Mouse (Mus musculus) forebrain, embryonic 10.5 days (tissue): ENCODE results near the gene Lgals2. TPM values are rescaled to one million over a fixed set of nuclear protein-coding genes. Genes with fewer than 3 reads are reported as not detected.

Source experiments
- DNase-seq: peaks from one replicate; pipeline ENCODE4 v3.0.0-alpha.2; 2017; ENCODE audit warnings: low spot score; ENCODE audit errors: extremely low spot score
- H3K27ac ChIP-seq: fragments of 300-500 bp; sonication (generic); 2 replicates; pipeline ENCODE4 v1.5.1; 2016; ENCODE audit warnings: mild to moderate bottlenecking
- H3K27me3 ChIP-seq: fragments of 300-500 bp; sonication (generic); 2 replicates; pipeline ENCODE4 v1.6.1; 2016; ENCODE audit warnings: mild to moderate bottlenecking; ENCODE audit not compliant: poor library complexity, severe bottlenecking
- H3K36me3 ChIP-seq: fragments of 300-500 bp; sonication (generic); replicated peaks from 2 replicates; pipeline ENCODE4 v1.6.1; 2016; ENCODE audit warnings: mild to moderate bottlenecking, moderate library complexity
- H3K4me1 ChIP-seq: fragments of 300-500 bp; sonication (generic); 2 replicates; pipeline ENCODE4 v1.6.1; 2016
- H3K4me3 ChIP-seq: fragments of 300-500 bp; sonication (generic); 2 replicates; pipeline ENCODE4 v1.5.1; 2016; ENCODE audit warnings: mild to moderate bottlenecking, moderate library complexity
- H3K9me3 ChIP-seq: fragments of 300-500 bp; sonication (generic); 2 replicates; pipeline ENCODE4 v1.6.1; 2016; ENCODE audit warnings: mild to moderate bottlenecking, moderate library complexity
- WGBS: fragments of 180-500 bp; shearing (Covaris S2); methylation state at CpG from one replicate; pipeline ENCODE4 v1.1.7; 2016; 5-methylcytosine and 5-hydroxymethylcytosine counted together
- polyA plus RNA-seq: library from polyadenylated mRNA; unstranded; fragments of >200 nt; fragmentation: Nextera tagmentation; extraction: Ambion mirVana; gene quantifications from 2 replicates; pipeline ENCODE4 v1.2.1, GENCODE M21; 2016

The Lgals2 gene
- polyA plus RNA-seq, 1 experiment from 2014 or later, result not detected

DNA sequence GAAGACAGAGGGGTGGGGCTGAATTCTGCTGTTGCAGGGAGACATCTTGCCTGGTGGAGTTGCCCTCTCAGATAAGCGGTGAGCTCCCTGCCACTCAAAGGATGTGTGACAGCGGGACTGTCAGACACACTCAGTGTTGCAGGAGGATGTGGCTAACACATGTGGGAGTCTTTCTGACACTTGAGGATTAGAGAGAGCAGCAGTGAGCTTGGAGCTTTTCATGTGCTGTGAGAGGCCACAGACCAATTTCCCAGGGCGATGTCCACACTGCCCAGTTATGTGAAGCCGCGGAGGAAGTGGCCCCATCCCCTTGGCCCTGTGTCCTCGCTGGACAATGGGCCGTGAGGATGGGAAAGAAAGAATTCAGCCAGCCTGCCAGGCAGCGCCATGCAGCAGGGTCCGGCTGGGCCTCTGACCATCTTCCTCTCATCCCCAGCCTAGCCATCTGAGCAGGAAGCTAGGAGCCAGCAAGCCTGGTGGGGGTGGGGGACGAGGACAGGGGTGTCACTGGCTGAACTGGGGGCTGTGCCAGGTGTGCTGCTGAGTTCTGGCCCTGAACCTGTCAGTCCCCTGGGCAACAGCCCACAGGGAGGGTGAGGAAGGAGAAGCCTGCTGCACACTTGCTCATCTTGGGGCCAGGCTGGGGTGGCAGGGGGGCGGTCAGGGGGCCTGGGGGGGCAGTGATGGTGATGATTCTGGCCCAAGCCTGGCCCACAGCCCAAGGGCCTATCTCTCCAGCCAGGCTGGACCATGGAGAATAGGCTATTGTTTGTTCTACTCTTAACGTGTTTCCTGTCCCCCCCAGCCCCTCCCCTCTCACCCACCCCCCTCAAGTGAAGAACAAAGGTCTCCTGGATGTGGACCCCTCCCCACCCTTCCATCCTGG lies 19.9 kb downstream of the Lgals2 start:
- H3K4me3 ChIP-seq, result 0 out of 2 replicates have a peak overlapping the region, but pooled peaks have one; percentile 2
- DNase-seq, result no peak
- WGBS, result 22% methylated on average over 12 of the region's 12 CpGs

GRCm38 (mm10) chr15:78834233-78835005 lies 20.9 kb downstream of the Lgals2 start:
- DNase-seq, result no peak
- Histone ChIP-seq H3K27ac (peak overlapping the region; percentile 87), H3K36me3 (no peaks in the 10 kb centered on the region), H3K27me3 (peaks cover 27% of the 10 kb centered on the region), H3K4me1 (peaks cover 66% of the 10 kb centered on the region), H3K4me3 (no peak overlapping the region), H3K9me3 (0 out of 2 replicates have a peak, but pooled peaks cover 5% of the 10 kb centered on the region)
- WGBS, result 49% methylated on average over 10 of the region's 10 CpGs

More for the DNA sequence above, 19.9 kb downstream of the Lgals2 start:
- 0 out of 2 replicates have a peak, but pooled peaks cover 5% of the 10 kb centered on the region for H3K9me3 ChIP-seq
- H3K27me3 ChIP-seq, result peaks cover 37% of the 10 kb centered on the region
- H3K36me3 ChIP-seq, result no peaks in the 10 kb centered on the region
- peaks cover 77% of the 10 kb centered on the region for H3K4me1 ChIP-seq
- peak overlapping the region; percentile 87 for H3K27ac ChIP-seq

DNA sequence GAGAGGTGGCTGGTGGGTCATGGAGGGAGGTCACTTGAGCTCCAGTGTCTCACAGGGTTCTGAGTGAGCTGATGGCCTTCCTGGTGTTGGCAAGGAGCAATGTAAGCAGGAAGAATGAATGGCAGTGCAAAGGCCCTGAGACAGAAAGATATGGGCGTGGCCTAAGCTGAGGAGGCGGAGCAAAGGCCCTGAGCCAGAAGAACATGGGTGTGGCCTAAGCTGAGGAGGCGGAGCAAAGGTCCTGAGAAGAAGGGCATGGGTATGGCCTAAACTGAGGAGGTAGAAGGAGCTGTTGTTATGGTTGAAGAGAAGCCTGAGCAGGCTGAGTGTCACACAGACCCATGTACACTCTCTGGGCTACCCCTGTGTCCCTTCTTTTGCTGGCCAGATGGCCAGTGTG lies 21.7 kb downstream of the Lgals2 start:
- H3K27ac ChIP-seq, result peak overlapping the region; percentile 87

GRCm38 (mm10) chr15:78832701-78833123 lies 22.6 kb downstream of the Lgals2 start:
- H3K4me3 ChIP-seq, result peak overlapping the region; percentile 21
- DNase-seq, result peak; percentile 70
- H3K4me1 ChIP-seq, result peaks cover 67% of the 10 kb centered on the region
- H3K27me3 ChIP-seq, result peaks cover 35% of the 10 kb centered on the region
- H3K27ac ChIP-seq, result peak overlapping the region; percentile 87
- H3K36me3 ChIP-seq, result no peaks in the 10 kb centered on the region
- 9% methylated on average over 14 of the region's 14 CpGs for WGBS
- 0 out of 2 replicates have a peak, but pooled peaks cover 5% of the 10 kb centered on the region for H3K9me3 ChIP-seq

More for the DNA sequence above, 21.7 kb downstream of the Lgals2 start:
- Histone ChIP-seq H3K4me1 (peaks cover 59% of the 10 kb centered on the region), H3K4me3 (no peak overlapping the region), H3K27me3 (peaks cover 26% of the 10 kb centered on the region), H3K9me3 (0 out of 2 replicates have a peak, but pooled peaks cover 5% of the 10 kb centered on the region), H3K36me3 (no peaks in the 10 kb centered on the region)
- 90% methylated on average over 3 of the region's 3 CpGs for WGBS
- DNase-seq, result no peak

- H3K27ac ChIP-seq, result peak overlapping the region; percentile 87
- no peaks in the 10 kb centered on the region for H3K36me3 ChIP-seq
- peaks cover 42% of the 10 kb centered on the region for H3K27me3 ChIP-seq
- DNase-seq, result no peak
- H3K4me1 ChIP-seq, result peaks cover 67% of the 10 kb centered on the region
- 0 out of 2 replicates have a peak, but pooled peaks cover 5% of the 10 kb centered on the region for H3K9me3 ChIP-seq
- WGBS, result 53% methylated on average over 19 of the region's 19 CpGs
- H3K4me3 ChIP-seq, result peak overlapping the region; percentile 7
Observed at GRCm38 (mm10) chr15:78831720-78832657, 23.3 kb downstream of the Lgals2 start.

DNA sequence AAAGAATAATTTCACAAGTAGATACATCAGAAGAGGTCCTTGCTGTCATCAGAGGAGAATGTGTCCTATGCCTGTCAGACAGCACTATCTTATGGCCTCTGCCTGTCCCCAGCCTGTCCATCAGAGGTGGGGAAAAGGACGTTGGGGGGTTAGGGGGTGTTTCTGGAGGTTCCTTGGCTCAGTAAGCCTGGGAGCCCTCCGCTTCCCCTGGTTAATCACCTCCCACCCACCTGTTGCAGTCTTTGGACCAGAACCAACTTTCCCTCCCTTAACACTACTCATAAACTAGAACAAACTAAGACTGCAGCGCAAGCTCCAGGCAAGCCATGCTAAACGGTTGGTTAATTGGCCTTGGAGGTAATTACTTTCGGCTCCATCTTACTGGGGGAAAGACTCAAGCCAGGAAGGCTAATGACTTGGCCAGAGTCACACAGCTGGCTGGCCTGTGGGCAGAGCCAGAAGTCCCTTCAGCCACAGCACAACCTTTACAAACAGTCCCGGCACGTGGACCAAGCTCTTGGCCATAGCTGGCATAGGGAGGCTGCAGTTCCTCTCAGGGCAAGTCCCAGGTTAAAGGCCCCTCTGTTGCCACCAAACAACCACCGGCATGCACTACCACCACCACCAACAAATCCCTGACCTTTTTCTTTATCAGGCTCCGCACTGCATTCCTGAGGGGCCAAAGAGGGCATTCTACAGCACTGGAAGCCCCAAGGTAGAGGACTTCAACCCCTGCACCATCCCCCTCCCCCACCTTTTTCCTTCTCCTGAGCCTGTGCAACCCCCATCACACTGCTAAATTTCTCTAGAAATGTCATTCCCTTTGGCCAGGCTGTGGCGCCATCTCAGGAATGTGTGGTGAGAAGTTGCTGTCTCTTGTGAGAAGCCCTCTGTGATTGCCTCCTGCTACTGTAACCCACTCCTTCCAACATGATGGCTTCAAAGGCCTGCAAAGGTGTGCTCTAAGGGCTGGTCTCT lies 24.3 kb downstream of the Lgals2 start:
- Histone ChIP-seq H3K4me1 (peaks cover 65% of the 10 kb centered on the region), H3K27me3 (peaks cover 51% of the 10 kb centered on the region), H3K4me3 (no peak overlapping the region), H3K36me3 (no peaks in the 10 kb centered on the region), H3K9me3 (no peaks in the 10 kb centered on the region), H3K27ac (peak overlapping the region; percentile 87; the same call in 1 of the 2 replicates)
- 71% methylated on average over 10 of the region's 10 CpGs for WGBS
- DNase-seq, result no peak

DNA sequence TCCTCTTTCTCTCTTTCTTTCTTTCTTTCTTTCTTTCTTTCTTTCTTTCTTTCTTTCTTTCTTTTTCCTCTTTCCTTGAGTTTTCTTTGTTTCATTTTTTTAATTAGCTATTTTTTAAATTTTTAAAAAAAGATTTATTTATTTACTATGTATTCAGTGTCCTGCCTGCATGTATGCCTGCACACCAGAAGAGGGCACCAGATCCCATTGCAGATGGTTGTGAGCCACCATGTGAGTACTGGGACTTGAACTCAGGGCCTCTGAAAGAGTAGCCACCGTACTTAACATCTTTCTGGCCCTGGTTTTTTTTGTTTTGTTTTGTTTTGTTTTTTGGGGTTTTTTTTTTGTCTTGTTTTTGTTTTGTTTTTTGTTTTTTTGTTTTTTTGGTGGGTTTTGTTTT lies 25.7 kb downstream of the Lgals2 start:
- 90% methylated on average over 1 of the region's 1 CpGs for WGBS
- Histone ChIP-seq H3K4me1 (peaks cover 51% of the 10 kb centered on the region), H3K27ac (no peak overlapping the region), H3K36me3 (no peaks in the 10 kb centered on the region), H3K27me3 (peaks cover 62% of the 10 kb centered on the region), H3K4me3 (no peak overlapping the region), H3K9me3 (no peaks in the 10 kb centered on the region)
- no peak for DNase-seq

GRCm38 (mm10) chr15:78828315-78828714 lies 27.0 kb downstream of the Lgals2 start:
- no peak overlapping the region for H3K27ac ChIP-seq
- no peak overlapping the region for H3K4me3 ChIP-seq
- H3K27me3 ChIP-seq, result peaks cover 52% of the 10 kb centered on the region
- no peaks in the 10 kb centered on the region for H3K36me3 ChIP-seq
- no peak for DNase-seq
- H3K9me3 ChIP-seq, result no peaks in the 10 kb centered on the region
- 27% methylated on average over 5 of the region's 5 CpGs for WGBS
- H3K4me1 ChIP-seq, result peaks cover 38% of the 10 kb centered on the region

DNA sequence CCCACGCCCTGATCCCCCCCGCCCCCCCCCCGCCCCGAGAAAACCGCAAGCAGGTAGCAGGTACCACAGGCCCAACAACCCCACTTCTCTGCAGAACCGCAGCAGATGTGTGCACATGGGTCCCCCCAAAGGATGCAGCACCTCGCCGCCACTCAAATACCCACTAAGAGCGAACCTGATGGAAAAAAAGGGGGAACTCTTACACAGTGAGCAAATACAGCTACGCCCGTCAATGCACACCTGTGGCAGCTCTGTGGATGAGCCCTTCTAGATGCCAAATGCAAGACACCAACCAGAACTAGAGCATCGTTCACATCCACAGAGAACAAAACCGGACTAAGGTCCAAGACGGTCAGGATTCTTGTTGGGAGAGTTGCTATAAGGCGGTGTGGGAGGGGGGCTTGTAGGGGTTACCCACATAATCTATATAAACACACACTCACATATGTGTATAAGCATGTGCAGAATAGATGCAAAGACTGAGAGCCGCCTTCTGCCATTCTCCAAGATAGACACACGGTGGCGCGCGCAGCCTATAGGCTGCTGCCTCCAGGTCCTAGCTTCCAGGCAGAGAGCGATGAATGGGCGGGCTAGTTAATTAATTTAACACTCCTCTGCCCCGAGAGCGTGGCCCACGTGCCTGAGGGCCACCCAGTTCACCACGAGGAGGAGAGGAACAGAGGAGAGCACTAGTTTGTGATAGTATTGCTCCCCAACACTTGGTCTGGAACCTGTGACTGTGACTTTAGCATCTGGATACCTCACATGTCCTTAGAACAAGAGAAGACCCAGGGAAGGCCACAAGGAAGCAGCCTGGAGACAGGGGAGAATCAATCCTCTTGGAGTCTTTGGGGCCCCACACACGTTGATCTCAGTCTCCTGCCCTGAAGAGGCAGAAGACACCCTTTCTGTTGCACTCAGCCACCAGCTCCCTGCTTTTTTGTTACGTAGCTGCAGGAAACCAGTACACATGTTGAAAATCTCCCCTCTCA lies 28.8 kb downstream of the Lgals2 start:
- peaks cover 20% of the 10 kb centered on the region for H3K4me1 ChIP-seq
- H3K36me3 ChIP-seq, result no peaks in the 10 kb centered on the region
- no peak overlapping the region for H3K4me3 ChIP-seq
- peaks cover 44% of the 10 kb centered on the region for H3K27me3 ChIP-seq
- H3K9me3 ChIP-seq, result no peaks in the 10 kb centered on the region
- WGBS, result 25% methylated on average over 28 of the region's 28 CpGs
- peak; percentile 75 for DNase-seq
- H3K27ac ChIP-seq, result 0 out of 2 replicates have a peak overlapping the region, but pooled peaks have one; percentile 21

DNA sequence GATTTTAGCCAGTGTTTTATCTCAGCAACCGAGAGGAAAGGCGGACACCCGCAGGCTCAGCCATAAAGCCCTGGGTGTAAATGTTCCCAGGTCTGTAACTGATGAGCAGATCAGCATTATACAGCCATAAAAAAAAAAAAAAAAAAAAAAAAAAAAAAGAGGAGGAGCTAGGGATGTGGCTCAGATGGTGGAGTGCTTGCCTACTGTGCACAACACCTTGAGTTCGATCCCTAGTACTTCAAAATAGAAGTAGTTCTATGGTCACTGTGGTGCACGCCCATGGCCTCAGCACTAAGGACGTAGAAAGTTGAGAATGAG lies 39.3 kb downstream of the Lgals2 start:
- WGBS, result 82% methylated on average over 6 of the region's 6 CpGs
- no peak for DNase-seq
- no peak overlapping the region for H3K27ac ChIP-seq
- H3K27me3 ChIP-seq, result peaks cover 10% of the 10 kb centered on the region
- H3K36me3 ChIP-seq, result no peaks in the 10 kb centered on the region
- H3K4me1 ChIP-seq, result peaks cover 8% of the 10 kb centered on the region; the same call in 1 of the 2 replicates
- H3K4me3 ChIP-seq, result no peak overlapping the region
- no peaks in the 10 kb centered on the region for H3K9me3 ChIP-seq
